Mouse (Mus musculus): Measurements from ENCODE around the gene Hcfc2.

Gene Hcfc2

DNA sequence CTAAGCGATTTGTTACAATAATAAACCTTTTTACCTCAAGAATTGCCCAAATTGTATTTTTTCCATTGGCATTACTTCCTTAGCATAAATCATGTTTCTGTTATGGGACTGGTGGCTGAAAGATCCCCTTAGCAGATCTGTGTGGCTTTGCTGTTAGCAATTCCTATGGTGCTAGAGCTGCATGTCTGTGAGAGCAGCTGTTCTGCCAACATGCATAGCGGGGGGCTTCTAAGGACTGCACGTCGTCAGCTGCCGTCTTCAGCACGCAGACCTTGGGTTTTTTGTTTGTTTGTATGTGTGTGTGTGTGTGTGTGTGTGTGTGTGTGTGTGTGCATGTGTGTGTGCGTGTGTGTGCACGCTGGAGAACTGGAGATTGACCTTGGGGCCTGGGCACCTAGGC, 45.4 kb downstream of the Hcfc2 start:
- no peak for DNase-seq (ENCODE audit: low read depth)

DNA sequence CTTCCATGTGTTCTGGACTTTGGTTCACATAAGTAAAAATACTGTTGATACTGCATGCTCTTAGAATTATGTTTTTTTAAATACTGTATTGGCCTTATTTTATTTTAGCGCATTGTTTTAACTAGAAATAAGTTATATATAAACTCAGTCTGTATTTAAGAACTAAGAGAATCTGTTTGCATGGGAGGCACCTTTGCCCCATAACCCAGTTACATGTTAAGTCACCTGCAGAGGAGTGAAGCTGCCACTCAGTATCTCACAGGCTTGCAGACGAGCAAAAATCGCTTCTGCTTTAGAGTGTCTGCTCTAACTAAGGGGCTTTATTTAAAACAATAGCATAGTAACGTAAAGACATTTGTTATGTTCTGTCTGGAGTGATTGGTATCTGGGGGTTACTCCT, 45.9 kb downstream of the Hcfc2 start:
- no peak for DNase-seq (ENCODE audit: low read depth)

DNA sequence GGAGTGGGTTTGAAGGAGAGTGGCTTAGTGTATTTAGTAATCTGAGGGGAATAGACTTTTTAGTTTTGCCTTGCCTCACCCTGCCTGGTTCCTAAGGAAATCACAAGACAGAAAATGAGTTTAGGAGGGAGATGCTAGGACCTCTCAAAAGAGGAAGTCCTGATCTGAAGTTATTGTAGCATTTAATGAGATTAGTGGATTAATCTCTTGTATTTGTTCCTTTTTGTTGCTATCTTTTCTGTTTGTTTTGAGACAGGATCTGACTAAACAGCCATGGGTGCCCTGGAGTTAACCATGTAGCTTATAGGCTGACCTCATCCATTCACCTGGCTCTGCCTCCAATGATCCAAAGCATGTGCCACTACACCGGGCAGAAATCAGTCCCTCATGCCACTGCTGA, 46.6 kb downstream of the Hcfc2 start:
- no peak for DNase-seq (ENCODE audit: low read depth)

DNA sequence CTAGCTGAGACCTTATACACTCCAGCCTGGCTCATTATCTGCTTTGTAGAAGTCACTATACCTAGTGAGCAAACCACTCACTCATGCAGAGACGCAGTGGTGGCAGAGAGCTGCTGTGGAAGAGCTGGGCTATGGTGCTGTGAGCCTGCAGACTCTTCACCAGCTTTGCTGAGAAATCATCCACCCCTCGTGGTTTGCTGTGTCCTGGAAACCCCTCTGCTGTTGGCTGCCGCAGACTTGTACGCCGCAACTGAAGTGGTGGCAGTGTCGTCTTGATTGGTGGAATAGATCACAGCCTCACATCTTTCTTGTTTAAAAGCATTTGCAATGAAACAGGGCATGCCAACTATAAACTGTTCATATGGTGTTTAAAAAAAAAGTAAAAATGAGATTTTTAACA, 48.3 kb downstream of the Hcfc2 start:
- no peak for DNase-seq (ENCODE audit: low read depth)

DNA sequence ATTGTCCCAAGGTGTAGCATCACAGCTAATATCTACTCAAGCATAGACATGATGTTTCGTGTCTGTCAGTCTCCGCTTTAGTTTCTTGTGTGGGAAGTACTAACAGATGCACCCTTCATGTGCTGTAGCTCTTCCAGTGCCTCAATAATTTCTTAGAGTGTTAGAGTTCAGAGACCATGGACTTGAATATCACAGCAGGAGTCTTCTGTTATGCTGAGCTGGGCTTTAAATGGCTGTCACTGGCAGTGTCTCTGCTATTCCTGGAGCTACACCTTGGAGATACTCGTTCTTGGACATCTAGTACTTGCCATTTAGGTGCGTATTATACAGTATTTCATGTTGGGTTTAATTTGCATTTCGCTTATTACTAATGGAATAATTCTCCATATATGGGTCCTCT, 49.3 kb downstream of the Hcfc2 start:
- no peak for DNase-seq (ENCODE audit: low read depth)

GRCm38 (mm10) chr10:82746988-82747850, 51.3 kb downstream of the Hcfc2 start:
- peak; percentile 30 for DNase-seq (ENCODE audit: low read depth)

- DNase-seq (ENCODE audit: low read depth), result no peak
These were observed 54.8 kb downstream of the Hcfc2 start for GRCm38 (mm10) chr10:82750778-82751177.

DNA sequence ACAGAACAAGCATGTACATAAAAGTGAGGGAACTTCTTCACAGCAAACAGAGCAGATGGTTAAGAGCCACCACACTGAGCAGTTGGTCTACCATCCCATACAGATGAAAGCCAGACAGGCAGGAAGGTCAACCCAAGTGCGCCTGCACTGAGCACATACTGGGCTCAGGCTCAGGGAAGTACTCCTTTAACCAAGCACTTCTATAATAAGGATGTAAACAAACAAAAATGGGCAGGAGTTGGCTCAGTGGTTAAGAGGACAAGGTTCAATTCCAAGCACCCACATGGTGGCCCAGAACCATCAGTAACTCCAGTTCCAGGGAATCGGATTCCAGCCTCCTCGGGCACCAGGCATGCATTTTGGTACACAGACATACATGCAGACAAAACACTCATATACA, 57.0 kb downstream of the Hcfc2 start:
- no peak for DNase-seq (ENCODE audit: low read depth)

DNA sequence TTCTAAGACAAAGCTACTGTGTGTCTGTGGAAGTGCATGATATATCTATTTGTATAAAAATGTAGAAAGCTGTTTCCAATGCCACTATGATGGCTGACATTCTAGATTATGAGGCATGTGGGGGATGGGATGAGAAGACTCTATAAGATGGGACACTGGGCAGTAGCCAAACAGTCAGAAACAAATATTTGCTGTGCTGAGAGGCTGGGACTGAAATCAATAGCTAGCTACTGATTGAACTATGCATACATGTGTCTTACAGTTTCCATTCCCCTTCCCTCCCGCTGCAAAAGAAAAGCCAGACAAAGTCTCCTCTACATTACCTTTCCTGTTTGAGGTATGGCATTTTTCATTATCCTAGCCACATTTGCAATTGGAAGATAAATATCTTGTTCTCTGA, 58.7 kb downstream of the Hcfc2 start:
- DNase-seq (ENCODE audit: low read depth), result no peak

DNA sequence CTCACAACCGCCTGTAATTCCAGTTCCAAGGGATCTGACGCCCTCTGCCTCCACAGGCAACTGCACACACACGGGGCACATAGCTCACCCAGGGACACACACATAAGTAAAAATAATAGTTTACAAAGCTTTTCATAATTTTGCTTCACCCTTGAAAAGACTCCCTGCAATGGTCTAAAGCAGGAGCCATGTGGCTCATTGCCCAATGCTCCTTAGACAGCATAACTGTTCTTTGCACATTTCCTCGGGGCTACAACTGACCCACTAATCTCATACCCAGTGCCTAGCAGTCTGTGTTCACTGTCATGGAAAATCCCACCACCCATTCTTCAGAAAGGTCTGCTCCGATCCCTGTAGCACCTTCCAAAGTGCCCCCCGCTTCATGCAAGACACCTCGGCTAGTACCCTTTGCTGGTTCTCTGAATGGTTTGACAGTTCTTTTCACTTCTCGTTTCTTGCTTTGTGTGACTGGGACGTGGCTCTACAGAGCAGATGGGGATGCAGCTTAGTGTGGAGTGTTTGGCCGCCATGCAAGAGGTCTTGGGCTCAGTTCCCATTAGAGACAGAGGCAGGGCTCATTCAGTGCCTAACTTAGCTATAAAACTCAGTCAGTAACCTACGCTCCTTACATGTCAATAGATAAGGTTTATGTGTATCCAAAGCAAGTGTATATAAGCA, 59.4 kb downstream of the Hcfc2 start:
- no peak for DNase-seq (ENCODE audit: low read depth)

DNA sequence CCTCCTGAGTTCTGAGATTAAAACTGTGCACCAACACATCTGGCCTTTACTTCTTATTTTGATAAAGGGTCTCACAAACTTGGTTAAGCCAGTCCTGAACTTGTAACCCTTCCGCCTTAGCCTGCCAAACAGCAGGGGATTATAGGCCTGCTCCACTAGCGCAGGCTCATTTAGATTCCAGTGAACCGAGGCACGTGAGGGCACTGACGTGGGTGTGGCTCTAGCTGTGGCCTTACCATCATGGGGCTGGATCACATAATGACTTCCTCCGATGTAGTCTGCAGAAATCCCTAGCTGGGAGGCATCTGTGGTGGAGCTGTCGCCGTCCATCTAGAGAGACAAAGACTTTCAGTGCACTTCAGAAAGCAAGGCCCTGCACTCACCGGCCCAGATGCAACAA, 60.5 kb downstream of the Hcfc2 start:
- no peak for DNase-seq (ENCODE audit: low read depth)

DNA sequence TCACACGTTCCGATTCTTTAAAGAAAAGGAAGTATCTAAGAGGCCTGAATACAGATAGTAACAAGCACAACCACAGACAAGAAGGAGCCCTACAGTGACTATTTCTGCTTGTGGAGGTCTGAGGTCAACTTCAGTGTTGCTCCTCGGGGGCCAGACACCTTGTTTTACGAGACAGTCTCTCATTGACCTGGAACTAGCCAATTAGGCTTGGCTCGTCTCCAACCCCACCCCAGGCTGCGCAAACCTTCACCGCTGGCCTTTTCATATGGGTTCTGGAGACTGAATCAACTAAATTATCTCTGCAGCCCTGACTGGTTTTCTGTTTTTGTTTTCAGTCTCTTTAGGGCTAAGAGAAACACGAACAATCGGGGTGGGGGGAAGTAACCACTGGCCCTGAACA, 61.4 kb downstream of the Hcfc2 start:
- DNase-seq (ENCODE audit: low read depth), result no peak

DNA sequence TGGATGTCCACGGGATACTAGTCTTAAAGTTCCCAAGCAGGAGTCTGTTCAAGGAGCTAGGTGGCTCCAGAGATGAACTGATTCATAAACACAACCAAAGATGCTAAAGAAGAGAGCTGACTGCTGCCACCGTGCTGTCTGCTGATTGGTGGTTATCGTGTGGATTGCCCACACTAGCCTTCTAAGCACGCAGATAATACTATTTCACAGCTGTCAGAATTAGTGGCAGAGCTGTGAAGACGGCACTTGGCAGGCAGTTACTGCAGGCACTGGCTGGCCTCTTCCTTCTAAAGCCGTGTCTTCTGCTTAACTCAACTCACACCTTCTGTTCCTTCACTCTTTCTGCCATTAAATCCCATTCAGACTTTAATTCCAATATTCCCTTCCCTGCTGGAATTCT, 62.4 kb downstream of the Hcfc2 start:
- no peak for DNase-seq (ENCODE audit: low read depth)

GRCm38 (mm10) chr10:82758878-82759277, 62.9 kb downstream of the Hcfc2 start:
- DNase-seq (ENCODE audit: low read depth), result peak; percentile 43

GRCm38 (mm10) chr10:82759706-82760105, 63.7 kb downstream of the Hcfc2 start:
- peak; percentile 59 for DNase-seq (ENCODE audit: low read depth)

GRCm38 (mm10) chr10:82761037-82761811, 65.3 kb downstream of the Hcfc2 start:
- no peak for DNase-seq (ENCODE audit: low read depth)

- DNase-seq (ENCODE audit: low read depth), result peak; percentile 41
These were observed 67.1 kb downstream of the Hcfc2 start for GRCm38 (mm10) chr10:82762756-82763681.

- DNase-seq (ENCODE audit: low read depth), result peak; percentile 96
These were observed 68.1 kb downstream of the Hcfc2 start, which contains the start of gene Nfyb for GRCm38 (mm10) chr10:82763840-82764631. TSS of gene Nfyb (minus strand) at chr10:82764144.

DNA sequence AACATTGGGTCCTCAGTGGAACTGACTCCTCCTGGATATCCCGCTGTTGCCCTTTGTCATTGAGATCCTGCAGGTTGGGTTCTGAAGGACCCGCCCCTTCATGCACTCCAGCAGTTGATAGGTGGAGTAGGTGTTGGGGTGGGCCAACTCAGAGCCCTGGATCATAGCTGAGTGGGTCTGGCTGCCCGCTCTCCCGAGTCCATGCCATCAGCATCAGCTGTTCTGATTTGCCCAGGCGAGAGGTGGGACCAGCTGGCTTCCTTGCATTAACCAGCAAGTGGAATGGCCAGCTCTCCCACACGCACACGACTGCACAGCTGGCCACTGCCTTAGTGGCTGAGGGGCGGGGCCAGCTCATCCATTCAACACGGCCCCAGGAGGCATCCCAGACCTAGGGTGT, 72.9 kb downstream of the Hcfc2 start:
- no peak for DNase-seq (ENCODE audit: low read depth)

DNA sequence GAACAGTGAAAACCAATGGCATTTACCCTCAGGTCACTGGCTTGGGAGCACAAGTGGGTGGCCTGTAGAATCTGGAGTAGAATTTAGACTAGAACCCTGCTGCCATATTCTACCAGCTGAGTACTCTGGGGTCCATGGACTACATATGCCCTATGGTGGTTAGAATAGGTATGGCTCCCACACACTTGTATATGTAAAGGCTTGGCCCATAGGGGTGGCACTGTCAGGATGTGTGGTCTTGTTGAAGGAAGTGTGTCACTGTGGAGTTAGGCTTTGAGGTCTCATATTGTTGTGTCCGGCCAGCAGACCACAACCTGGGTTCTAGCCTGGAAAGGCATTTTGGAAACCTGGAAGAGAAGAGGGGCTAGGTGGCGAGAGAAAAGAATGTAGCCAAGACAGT, 74.8 kb downstream of the Hcfc2 start:
- DNase-seq (ENCODE audit: low read depth), result peak; percentile 87

Data from 416B (cell line).